Mouse (Mus musculus): ENCODE results near the gene Magel2.

- TF ChIP-seq CTCF (IDR thresholded peaks at IDR 0.05; ENCODE audit: low read depth, low read length) (no peak), POLR2A (IDR thresholded peaks at IDR 0.05; ENCODE audit: borderline replicate concordance, low read depth, low read length) (no peak)
Measured at GRCm38 (mm10) chr7:62348804-62349190, 28.0 kb upstream of the Magel2 start.

Data from bone marrow macrophage, adult 2 months (primary cell).